Mouse (Mus musculus) spleen, adult 2 months (tissue): ENCODE results near the gene Klc1.

Experiments used
- CTCF ChIP-seq: fragments of 200-500 bp; IDR thresholded peaks from 2 replicates; pipeline ENCODE4 v1.5.1; 2011; ENCODE audit warnings: mild to moderate bottlenecking, inconsistent platforms; ENCODE audit not compliant: insufficient read depth, insufficient read length, insufficient replicate concordance; ENCODE audit errors: extremely low read depth
- POLR2A ChIP-seq: fragments of 200-500 bp; IDR thresholded peaks from 2 replicates; pipeline ENCODE4 v1.6.1; 2011; ENCODE audit warnings: low read depth, low read length, inconsistent platforms

GRCm38 (mm10) chr12:111753347-111753746 lies 5.3 kb upstream of the Klc1 start:
- no peak for TF ChIP-seq CTCF
- TF ChIP-seq POLR2A: no peak
